Comparison of ENCODE assay signal across 9 mouse cellular contexts in genomic region chr1:62966885-62967284, GRCm38 (mm10).
A peak's percentile ranks its signal among the peaks of the same experiment; 100 is the strongest.
DNase-seq lines count a peak whose midpoint lies in the region; ATAC-seq and TF ChIP-seq lines count a peak whose summit lies in the region.
"Had no signal": no experiment of that assay in that cellular context is flagged by ENCODE, and none has a peak within 500 bp of the region (broad histone marks: within the 10 kb centered on the region; RNA-seq: fewer than 3 reads in every experiment).

No protein-coding gene starts in this region.

- no peak for TF ChIP-seq POLR2A in olfactory bulb, adult 2 months (IDR thresholded peaks at IDR 0.05; ENCODE audit: insufficient read depth, low read depth, low read length)

- no peak for ATAC-seq in CD4-positive, CD25-positive, alpha-beta regulatory T cell, adult 4 months
- ATAC-seq in monocyte, adult 5-6 weeks (replicated peaks; ENCODE audit: insufficient number of reproducible peaks, low FRiP score, low TSS enrichment, poor library complexity, severe bottlenecking), result no peak

- no peak overlapping the region for H3K4me3 ChIP-seq in embryonic facial prominence, embryonic 10.5 days
- H3K4me3 ChIP-seq in olfactory bulb, adult 2 months (ENCODE audit: insufficient read depth, low read depth, low read length), result no peak overlapping the region
- H3K4me3 ChIP-seq: neural tube, embryonic 12.5 days had no signal

- WGBS in embryonic facial prominence, embryonic 10.5 days, result 19% methylated on average over 5 of the region's 5 CpGs
- 29% methylated on average over 5 of the region's 5 CpGs for WGBS in olfactory bulb, adult 2 months

- DNase-seq in CD4-positive, CD25-positive, alpha-beta regulatory T cell, adult 2 months (ENCODE audit: low read depth, low spot score), result peak; percentile 55
- peak; percentile 19 to 31 for DNase-seq in left cerebral cortex, postnatal 14 days (ENCODE audit: low spot score in 2 of 2)
- DNase-seq in left cerebral cortex, postnatal 10 days (ENCODE audit: extremely low spot score in 1 of 2, low spot score in 2 of 2), result no peak
- DNase-seq in embryonic facial prominence, embryonic 10.5 days (ENCODE audit: low spot score), result peak; percentile 28
- DNase-seq in thymus, postnatal 4 days, result no peak

- no peaks in the 10 kb centered on the region for H3K9me3 ChIP-seq in embryonic facial prominence, embryonic 10.5 days
- H3K9me3 ChIP-seq: neural tube, embryonic 12.5 days had no signal

- H3K27ac ChIP-seq in embryonic facial prominence, embryonic 10.5 days (replicated peaks), result no peak overlapping the region
- H3K27ac ChIP-seq in olfactory bulb, adult 2 months (ENCODE audit: insufficient read depth, low read depth, low read length), result no peak overlapping the region
- H3K27ac ChIP-seq: neural tube, embryonic 12.5 days had no signal

- intact Hi-C loops in left cerebral cortex, postnatal 14 days (cut with DNase I), result loop anchor here (10.0 kb wide), 2 partner anchors 182 to 1042 kb away; no protein-coding TSS in a partner anchor
- intact Hi-C loops in left cerebral cortex, postnatal 10 days (cut with DNase I), result loop anchor here (10.0 kb wide), 3 partner anchors 182 to 1592 kb away; partner anchors contain the start of gene Nrp2

- H3K4me1 ChIP-seq in embryonic facial prominence, embryonic 10.5 days, result peaks cover 6% of the 10 kb centered on the region
- no peaks in the 10 kb centered on the region for H3K4me1 ChIP-seq in olfactory bulb, adult 2 months (ENCODE audit: control insufficient read depth, insufficient read depth, low read length)

- no peaks in the 10 kb centered on the region for H3K36me3 ChIP-seq in embryonic facial prominence, embryonic 10.5 days (replicated peaks)
- H3K36me3 ChIP-seq: neural tube, embryonic 12.5 days had no signal

- TF ChIP-seq CTCF in olfactory bulb, adult 2 months (IDR thresholded peaks at IDR 0.05; ENCODE audit: insufficient read depth, low read depth, low read length), result peak; percentile 42; the same call in 1 of the 2 replicates

- peaks cover 16% of the 10 kb centered on the region; the same call in 1 of the 2 replicates for H3K27me3 ChIP-seq in embryonic facial prominence, embryonic 10.5 days (replicated peaks; ENCODE audit: low read depth, poor library complexity, severe bottlenecking)
- H3K27me3 ChIP-seq: neural tube, embryonic 12.5 days had no signal

Comparison
In these comparisons a context has a peak if more than half of its experiments do, and no peak if none do; other contexts are left out.
1. DNase-seq: peak in CD4-positive, CD25-positive, alpha-beta regulatory T cell, adult 2 months (single experiment), left cerebral cortex, postnatal 14 days (2 of 2) and embryonic facial prominence, embryonic 10.5 days (single experiment); none in left cerebral cortex, postnatal 10 days (0 of 2) and thymus, postnatal 4 days (single experiment).